Mouse (Mus musculus): ENCODE results near the gene Nenf. TPM values are rescaled to one million over a fixed set of nuclear protein-coding genes. Genes with fewer than 3 reads are reported as not detected.

Gene Nenf
- total and polyA plus RNA-seq, 2 experiments from 2014 or later = 184 to 185 TPM

- Histone ChIP-seq H3K4me2 (ENCODE audit: low read depth, low read length, poor library complexity, severe bottlenecking) (no peak overlapping the region), H3K9me3 (ENCODE audit: low read length) (no peaks in the 10 kb centered on the region), H3K9ac (replicated peaks; ENCODE audit: low read length, poor library complexity, severe bottlenecking) (no peak overlapping the region), H3K27ac (ENCODE audit: low read depth, low read length) (no peak overlapping the region), H3K36me3 (ENCODE audit: insufficient read depth, low read length) (no peaks in the 10 kb centered on the region), H3K4me1 (ENCODE audit: insufficient read depth, low read length) (no peaks in the 10 kb centered on the region), H3K4me3 (ENCODE audit: low read depth, low read length) (no peak overlapping the region), H3K27me3 (ENCODE audit: insufficient read depth, low read length) (no peaks in the 10 kb centered on the region)
- no peak for TF ChIP-seq CTCF (IDR thresholded peaks at IDR 0.05)
- 75% methylated on average over 14 of the region's 14 CpGs for WGBS
- ATAC-seq (ENCODE audit: low FRiP score) (no peak), DNase-seq (ENCODE audit: low spot score) (no peak)
These were observed 40.4 kb downstream of the Nenf start for GRCm38 (mm10) chr1:191277549-191278059.

GRCm38 (mm10) chr1:191276181-191276580 lies 41.8 kb downstream of the Nenf start:
- no peaks in the 10 kb centered on the region for H3K27me3 ChIP-seq (ENCODE audit: insufficient read depth, low read length)
- no peaks in the 10 kb centered on the region for H3K4me1 ChIP-seq (ENCODE audit: insufficient read depth, low read length)
- no peak for TF ChIP-seq CTCF (IDR thresholded peaks at IDR 0.05)
- H3K36me3 ChIP-seq (ENCODE audit: insufficient read depth, low read length) = no peaks in the 10 kb centered on the region
- H3K9ac ChIP-seq (replicated peaks; ENCODE audit: low read length, poor library complexity, severe bottlenecking) = no peak overlapping the region
- no peaks in the 10 kb centered on the region for H3K9me3 ChIP-seq (ENCODE audit: low read length)
- H3K27ac ChIP-seq (ENCODE audit: low read depth, low read length) = no peak overlapping the region
- DNase-seq (ENCODE audit: low spot score) (no peak), ATAC-seq (ENCODE audit: low FRiP score) (no peak)
- no peak overlapping the region for H3K4me3 ChIP-seq (ENCODE audit: low read depth, low read length)
- no peak overlapping the region for H3K4me2 ChIP-seq (ENCODE audit: low read depth, low read length, poor library complexity, severe bottlenecking)
- 90% methylated on average over 7 of the region's 7 CpGs for WGBS

- Histone ChIP-seq H3K27ac (ENCODE audit: low read depth, low read length) (no peak overlapping the region), H3K9ac (replicated peaks; ENCODE audit: low read length, poor library complexity, severe bottlenecking) (no peak overlapping the region), H3K36me3 (ENCODE audit: insufficient read depth, low read length) (no peaks in the 10 kb centered on the region), H3K27me3 (ENCODE audit: insufficient read depth, low read length) (no peaks in the 10 kb centered on the region), H3K4me1 (ENCODE audit: insufficient read depth, low read length) (no peaks in the 10 kb centered on the region), H3K4me3 (ENCODE audit: low read depth, low read length) (no peak overlapping the region), H3K9me3 (ENCODE audit: low read length) (no peaks in the 10 kb centered on the region), H3K4me2 (ENCODE audit: low read depth, low read length, poor library complexity, severe bottlenecking) (no peak overlapping the region)
- peak; percentile 79 for TF ChIP-seq CTCF (IDR thresholded peaks at IDR 0.05)
- ATAC-seq (ENCODE audit: low FRiP score) (no peak), DNase-seq (ENCODE audit: low spot score) (peak; percentile 54)
- 9% methylated on average over 12 of the region's 12 CpGs for WGBS
These were observed 42.5 kb downstream of the Nenf start for GRCm38 (mm10) chr1:191275527-191275926.

DNA sequence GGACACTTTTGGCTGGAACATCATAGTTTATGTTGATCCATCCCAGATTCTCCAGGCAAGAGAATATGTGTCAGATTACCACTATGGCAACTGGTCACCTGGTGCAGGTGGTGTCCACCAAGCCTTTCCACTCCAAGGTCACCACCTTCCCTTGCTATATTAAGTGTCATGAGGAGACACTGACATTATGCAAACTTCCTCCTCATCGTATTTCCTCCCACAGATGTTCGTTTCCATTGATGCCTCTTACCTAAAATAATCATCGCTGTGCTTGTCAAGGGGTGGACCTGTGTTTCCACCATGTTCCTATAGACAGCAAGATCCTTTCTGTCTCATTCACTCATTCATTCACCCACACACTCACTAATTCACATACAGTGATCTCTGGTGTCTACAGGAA lies 45.3 kb downstream of the Nenf start:
- no peak overlapping the region for H3K9ac ChIP-seq (replicated peaks; ENCODE audit: low read length, poor library complexity, severe bottlenecking)
- no peak for ATAC-seq (ENCODE audit: low FRiP score)
- WGBS = 82% methylated on average over 3 of the region's 3 CpGs
- TF ChIP-seq CTCF (IDR thresholded peaks at IDR 0.05) = no peak
- H3K4me1 ChIP-seq (ENCODE audit: insufficient read depth, low read length) = no peaks in the 10 kb centered on the region
- H3K4me3 ChIP-seq (ENCODE audit: low read depth, low read length) = no peak overlapping the region
- H3K36me3 ChIP-seq (ENCODE audit: insufficient read depth, low read length) = no peaks in the 10 kb centered on the region
- H3K4me2 ChIP-seq (ENCODE audit: low read depth, low read length, poor library complexity, severe bottlenecking) = no peak overlapping the region
- H3K27ac ChIP-seq (ENCODE audit: low read depth, low read length) = no peak overlapping the region
- no peaks in the 10 kb centered on the region for H3K27me3 ChIP-seq (ENCODE audit: insufficient read depth, low read length)
- DNase-seq (ENCODE audit: low spot score) = no peak
- no peaks in the 10 kb centered on the region for H3K9me3 ChIP-seq (ENCODE audit: low read length)

DNA sequence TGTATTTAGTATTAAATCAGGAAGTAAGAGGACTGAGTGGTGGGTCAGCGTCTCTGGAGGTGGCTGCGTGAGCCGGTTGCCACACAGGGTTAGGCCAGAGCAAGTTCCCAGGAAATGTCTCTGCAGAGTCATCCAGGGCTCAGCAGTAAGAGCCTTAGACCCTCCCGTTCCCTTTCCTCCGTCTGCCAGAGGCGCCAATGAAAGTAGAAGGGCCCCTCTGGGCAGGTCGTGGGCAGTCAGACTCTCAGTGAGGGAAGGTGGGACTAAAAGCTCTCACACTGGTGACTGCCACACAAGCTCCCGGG lies 48.4 kb downstream of the Nenf start:
- WGBS = 51% methylated on average over 8 of the region's 8 CpGs
- DNase-seq (ENCODE audit: low spot score) (no peak), ATAC-seq (ENCODE audit: low FRiP score) (no peak)
- Histone ChIP-seq H3K27ac (ENCODE audit: low read depth, low read length) (no peak overlapping the region), H3K4me1 (ENCODE audit: insufficient read depth, low read length) (no peaks in the 10 kb centered on the region), H3K4me2 (ENCODE audit: low read depth, low read length, poor library complexity, severe bottlenecking) (no peak overlapping the region), H3K27me3 (ENCODE audit: insufficient read depth, low read length) (no peaks in the 10 kb centered on the region), H3K36me3 (ENCODE audit: insufficient read depth, low read length) (no peaks in the 10 kb centered on the region), H3K9ac (replicated peaks; ENCODE audit: low read length, poor library complexity, severe bottlenecking) (no peak overlapping the region), H3K4me3 (ENCODE audit: low read depth, low read length) (no peak overlapping the region), H3K9me3 (ENCODE audit: low read length) (no peaks in the 10 kb centered on the region)
- no peak for TF ChIP-seq CTCF (IDR thresholded peaks at IDR 0.05)

DNA sequence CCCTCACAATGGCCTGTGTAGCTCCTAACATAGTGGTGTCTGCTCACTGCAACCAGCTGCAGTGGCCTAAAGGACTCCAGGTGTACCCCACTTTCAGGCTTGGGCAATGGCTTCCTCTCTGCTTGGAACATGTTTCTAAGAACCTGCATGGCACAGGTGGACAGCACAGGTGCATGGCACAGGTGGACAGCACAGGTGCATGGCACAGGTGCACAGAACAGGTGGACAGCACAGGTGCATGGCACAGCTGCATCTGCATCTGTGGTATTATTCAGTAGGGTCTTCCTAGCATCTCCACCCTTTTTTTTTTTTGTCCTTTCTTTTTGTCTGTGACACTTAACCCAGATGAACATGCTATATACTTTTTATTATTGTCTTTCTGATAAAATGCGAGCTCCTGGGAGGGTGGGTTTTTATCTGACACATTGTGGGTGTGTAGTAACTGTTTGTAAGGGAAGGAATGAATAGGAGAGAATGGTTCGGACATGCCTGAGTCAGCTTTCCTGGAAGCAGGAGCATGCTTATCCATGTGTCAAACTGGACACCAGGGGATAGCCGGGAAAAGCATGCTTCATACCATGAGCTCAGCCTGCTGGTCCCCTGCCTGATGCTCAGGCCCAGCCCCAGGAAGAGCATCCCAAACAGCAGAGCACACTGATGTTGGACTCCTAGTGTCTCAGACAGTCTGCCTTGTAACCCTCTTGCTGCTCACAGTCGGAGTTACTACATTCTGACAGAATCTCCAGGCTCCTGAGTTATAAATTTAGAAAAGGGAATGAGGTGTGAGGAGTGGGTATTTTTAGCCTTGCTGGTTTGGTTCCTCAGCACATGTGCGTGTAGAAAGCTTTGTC lies 49.0 kb downstream of the Nenf start:
- Histone ChIP-seq H3K9ac (replicated peaks; ENCODE audit: low read length, poor library complexity, severe bottlenecking) (no peak overlapping the region), H3K36me3 (ENCODE audit: insufficient read depth, low read length) (no peaks in the 10 kb centered on the region), H3K27me3 (ENCODE audit: insufficient read depth, low read length) (no peaks in the 10 kb centered on the region), H3K9me3 (ENCODE audit: low read length) (no peaks in the 10 kb centered on the region), H3K4me2 (ENCODE audit: low read depth, low read length, poor library complexity, severe bottlenecking) (no peak overlapping the region), H3K4me1 (ENCODE audit: insufficient read depth, low read length) (no peaks in the 10 kb centered on the region), H3K27ac (ENCODE audit: low read depth, low read length) (no peak overlapping the region), H3K4me3 (ENCODE audit: low read depth, low read length) (no peak overlapping the region)
- ATAC-seq (ENCODE audit: low FRiP score) (no peak), DNase-seq (ENCODE audit: low spot score) (no peak)
- no peak for TF ChIP-seq CTCF (IDR thresholded peaks at IDR 0.05)
- 75% methylated on average over 5 of the region's 5 CpGs for WGBS
